12 mouse cellular contexts compared by ENCODE assay signal in genomic region chr2:146575610-146576297, GRCm38 (mm10).
DNase-seq lines count a peak whose midpoint lies in the region; ATAC-seq lines count a peak whose summit lies in the region.
"Had no signal": no experiment of that assay in that cellular context is flagged by ENCODE, and none has a peak within 500 bp of the region (broad histone marks: within the 10 kb centered on the region; RNA-seq: fewer than 3 reads in every experiment).

No protein-coding gene starts in this region.

- intact Hi-C loops in heart, postnatal 14 days (cut with DNase I): no loop called here
- intact Hi-C loops in left cerebral cortex, postnatal 36 days (cut with DNase I): no loop called here

- 30% methylated on average over 3 of the region's 3 CpGs for WGBS in heart, embryonic 12.5 days
- WGBS in liver, embryonic 13.5 days (ENCODE audit: insufficient replicate concordance): 37% methylated on average over 3 of the region's 3 CpGs

- H3K4me2 ChIP-seq in heart, embryonic 12.5 days: no peak overlapping the region
- no peak overlapping the region for H3K4me2 ChIP-seq in liver, embryonic 13.5 days

- DNase-seq in heart, adult 8-10 months (ENCODE audit: low spot score): peak; percentile 54
- no peak for DNase-seq in heart, postnatal 14 days
- peak; percentile 7 for DNase-seq in NIH3T3 (ENCODE audit: low read depth)
- no peak for DNase-seq in liver, embryonic 13.5 days
- DNase-seq in layer of hippocampus, adult 9-11 months: no peak
- DNase-seq in cerebellum, adult 11-12 months: no peak
- DNase-seq in left cerebral cortex, postnatal 36 days (ENCODE audit: low spot score in 2 of 2): no peak
- DNase-seq: lung, postnatal 36 days; right cerebral cortex, postnatal 14 days; thymus, postnatal 36 days had no signal

- H3K9me3 ChIP-seq in heart, embryonic 12.5 days (replicated peaks): no peaks in the 10 kb centered on the region
- H3K9me3 ChIP-seq in liver, embryonic 13.5 days (replicated peaks): no peaks in the 10 kb centered on the region

- H3K36me3 ChIP-seq in heart, embryonic 12.5 days: no peaks in the 10 kb centered on the region
- no peaks in the 10 kb centered on the region for H3K36me3 ChIP-seq in liver, embryonic 13.5 days

- H3K4me1 ChIP-seq in heart, embryonic 12.5 days (replicated peaks): peaks cover 20% of the 10 kb centered on the region
- H3K4me1 ChIP-seq in liver, embryonic 13.5 days (replicated peaks): 0 out of 2 replicates have a peak, but pooled peaks cover 8% of the 10 kb centered on the region

- H3K4me3 ChIP-seq in heart, embryonic 12.5 days: no peak overlapping the region
- H3K4me3 ChIP-seq in liver, embryonic 13.5 days (replicated peaks): no peak overlapping the region

- ATAC-seq in heart, embryonic 12.5 days (ENCODE audit: insufficient number of reproducible peaks, low FRiP score): peak; percentile 59; the same call in 1 of the 2 replicates
- no peak for ATAC-seq in liver, embryonic 13.5 days (ENCODE audit: low read depth)
- ATAC-seq: CD4-positive, CD25-positive, alpha-beta regulatory T cell, adult 4 months had no signal

- H3K9ac ChIP-seq in heart, embryonic 12.5 days: no peak overlapping the region
- H3K9ac ChIP-seq in liver, embryonic 13.5 days: no peak overlapping the region

- no peaks in the 10 kb centered on the region for H3K27me3 ChIP-seq in heart, embryonic 12.5 days (replicated peaks)
- H3K27me3 ChIP-seq in liver, embryonic 13.5 days: no peaks in the 10 kb centered on the region

- peak overlapping the region; percentile 85 for H3K27ac ChIP-seq in heart, embryonic 12.5 days (ENCODE audit: poor library complexity, severe bottlenecking)
- H3K27ac ChIP-seq in liver, embryonic 13.5 days: peak overlapping the region; percentile 43

Comparison
In these comparisons a context has a peak if more than half of its experiments do, and no peak if none do; other contexts are left out.
1. DNase-seq: peak in heart, adult 8-10 months (single experiment) and NIH3T3 (single experiment); none in heart, postnatal 14 days (0 of 2), liver, embryonic 13.5 days (single experiment), layer of hippocampus, adult 9-11 months (single experiment), cerebellum, adult 11-12 months (single experiment) and left cerebral cortex, postnatal 36 days (0 of 2).